Mouse (Mus musculus) telencephalon, adult 2 months (tissue): ENCODE results near the gene Prdm5.
A peak's percentile ranks its signal among the peaks of the same experiment; 100 is the strongest.

Source experiments
- DNase-seq: peaks from one replicate; pipeline ENCODE4 v3.0.0-alpha.2; 2011; ENCODE audit warnings: low read depth, low spot score

The Prdm5 gene

GRCm38 (mm10) chr6:65831443-65831842 is 52.7 kb downstream of the Prdm5 start:
- no peak for DNase-seq

GRCm38 (mm10) chr6:65834013-65834412 is 55.2 kb downstream of the Prdm5 start:
- no peak for DNase-seq

DNA sequence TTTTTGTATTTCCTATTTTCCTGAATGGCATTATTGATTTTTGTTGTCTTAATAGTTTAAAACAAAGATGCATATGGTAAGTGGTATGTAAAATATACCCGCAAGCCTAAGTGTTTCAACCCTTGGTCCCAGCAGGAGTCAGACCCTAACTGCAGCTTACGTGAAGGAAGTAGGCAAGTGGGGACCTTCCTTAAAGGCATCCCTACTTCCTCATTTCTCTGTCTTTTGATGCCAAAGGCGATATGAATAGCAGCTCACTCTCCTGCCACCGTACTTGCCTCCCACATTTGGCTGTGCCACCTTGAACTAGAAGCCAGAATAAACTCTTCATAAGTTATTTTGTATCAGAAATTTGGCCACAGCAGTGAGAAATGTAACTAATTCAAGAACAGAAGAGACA is 63.8 kb downstream of the Prdm5 start:
- DNase-seq: no peak

GRCm38 (mm10) chr6:65849127-65849526 is 70.3 kb downstream of the Prdm5 start:
- DNase-seq: no peak

GRCm38 (mm10) chr6:65849687-65850086 is 70.9 kb downstream of the Prdm5 start:
- no peak for DNase-seq

DNA sequence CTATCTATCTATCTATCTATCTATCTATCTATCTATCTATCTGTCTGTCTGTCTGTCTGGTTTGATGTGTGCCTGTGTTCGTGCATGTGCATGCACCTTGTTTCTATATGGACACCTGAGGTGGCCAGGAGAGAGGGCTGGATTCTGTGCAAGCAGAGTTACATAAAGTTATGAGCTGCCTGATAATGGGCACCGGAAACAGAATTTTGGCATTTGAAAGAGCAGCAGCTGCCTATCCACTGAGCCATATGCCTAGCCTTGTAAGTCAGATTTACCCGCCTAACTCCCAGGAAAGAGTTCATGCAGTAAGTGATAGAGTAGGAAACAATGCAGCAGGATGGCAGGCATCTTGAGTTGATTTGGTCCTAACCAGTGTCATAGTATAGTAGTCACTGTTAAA is 71.4 kb downstream of the Prdm5 start:
- no peak for DNase-seq

- DNase-seq: no peak
Observed at GRCm38 (mm10) chr6:65854020-65854419, 75.2 kb downstream of the Prdm5 start.

GRCm38 (mm10) chr6:65854585-65854984 is 75.8 kb downstream of the Prdm5 start:
- no peak for DNase-seq

GRCm38 (mm10) chr6:65860609-65861008 is 81.8 kb downstream of the Prdm5 start:
- no peak for DNase-seq

DNA sequence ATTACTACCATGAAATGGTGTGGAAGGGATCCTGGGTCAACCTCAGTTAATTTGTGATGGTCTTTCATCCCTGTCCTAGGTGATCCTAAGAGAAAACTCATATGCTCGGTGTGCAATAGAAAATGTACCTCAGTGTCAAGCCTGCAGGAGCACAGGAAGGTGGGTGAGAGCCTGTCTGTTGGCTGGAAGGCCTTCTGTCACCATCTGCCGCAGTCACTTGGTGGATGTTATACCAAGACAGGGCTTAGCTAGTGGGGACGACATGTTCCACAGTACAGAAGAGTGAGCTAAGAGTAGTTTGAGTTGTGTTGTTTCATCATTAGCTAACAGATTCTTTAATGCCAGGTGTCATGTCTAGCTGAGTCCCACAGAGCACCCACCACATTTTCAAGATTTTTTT is 84.0 kb downstream of the Prdm5 start:
- DNase-seq: no peak

DNA sequence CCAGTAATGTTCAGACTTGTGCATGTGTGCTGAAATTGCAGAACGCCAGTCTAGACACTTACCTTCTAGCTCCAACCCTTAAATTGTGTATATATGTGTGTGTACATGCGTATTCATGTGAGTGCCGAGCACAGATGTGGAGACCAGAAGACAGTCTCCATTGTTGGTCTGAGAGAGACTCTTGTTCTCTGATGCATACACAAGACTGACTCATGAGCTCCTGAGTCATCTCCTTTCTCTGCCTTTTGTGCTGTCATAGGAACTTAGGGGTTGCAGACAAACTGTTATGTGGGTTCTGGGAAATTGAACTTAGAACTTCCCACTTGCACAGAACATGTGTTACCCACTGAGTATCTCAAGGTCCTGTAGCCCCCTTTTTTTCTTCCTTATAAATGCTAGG is 85.4 kb downstream of the Prdm5 start:
- no peak for DNase-seq

DNA sequence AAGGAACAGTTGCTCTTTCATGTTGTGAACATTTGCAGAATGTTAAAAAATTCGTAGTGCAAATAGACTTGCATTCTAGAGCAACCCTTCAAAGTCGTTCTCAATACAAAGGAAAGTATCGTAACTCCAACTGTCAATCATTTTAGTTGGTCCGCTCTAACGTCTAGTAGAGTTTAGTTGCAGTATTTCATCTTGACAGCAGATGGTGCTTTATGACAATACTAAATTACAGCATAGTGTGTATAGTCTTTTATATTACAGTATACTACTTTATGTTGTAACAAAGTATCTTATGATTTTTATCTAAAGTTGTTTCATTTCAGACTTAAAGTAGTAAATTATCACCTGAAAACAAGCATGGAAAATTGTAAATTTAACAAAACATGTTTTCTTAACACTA is 86.1 kb downstream of the Prdm5 start:
- no peak for DNase-seq

- no peak for DNase-seq
Observed at GRCm38 (mm10) chr6:65865861-65866260, 87.1 kb downstream of the Prdm5 start.

DNA sequence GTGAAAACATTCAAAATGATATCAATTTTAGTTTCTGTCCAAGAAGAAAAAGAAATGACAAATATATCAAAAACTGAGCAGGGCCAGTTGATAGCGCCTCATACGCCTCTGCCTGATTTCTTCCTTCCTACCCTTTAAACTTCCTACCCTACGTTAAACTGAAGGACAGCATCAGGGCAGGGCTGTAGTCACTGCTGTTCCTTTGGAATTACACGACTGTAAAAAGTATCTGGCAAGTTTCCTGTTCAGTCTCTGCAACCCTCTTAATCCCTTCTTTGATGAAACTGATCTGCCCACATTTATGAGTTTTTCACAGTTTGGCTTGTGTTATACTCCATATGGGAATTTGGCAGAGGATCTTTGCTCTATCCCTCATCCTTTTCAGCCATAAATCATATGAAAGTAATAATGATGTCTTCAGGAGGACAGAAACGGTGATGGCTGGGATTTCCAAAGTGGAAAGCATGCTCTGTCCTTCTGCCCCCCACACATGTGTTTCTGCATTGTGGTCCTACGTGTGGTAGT is 93.0 kb downstream of the Prdm5 start:
- no peak for DNase-seq

GRCm38 (mm10) chr6:65878300-65878699 is 99.5 kb downstream of the Prdm5 start:
- DNase-seq: no peak

DNA sequence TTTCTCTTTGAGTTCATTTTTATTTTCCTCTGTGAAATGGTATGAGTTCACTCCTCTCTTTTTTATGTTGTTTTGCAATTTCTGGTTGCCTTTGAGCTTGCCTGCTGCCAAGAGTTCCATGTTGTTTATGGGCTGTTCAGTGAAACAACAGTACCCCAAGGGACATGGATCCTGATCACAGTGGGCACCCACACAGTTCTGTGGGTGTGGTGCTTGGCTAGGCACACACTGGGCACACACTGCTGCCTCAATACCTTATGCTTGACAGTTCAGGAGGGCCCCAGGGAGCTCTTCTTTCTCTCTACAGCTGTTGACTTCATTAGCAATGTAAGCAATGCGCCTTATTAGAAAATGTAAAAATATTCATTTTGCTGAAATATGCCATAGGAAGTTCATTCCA is 110.0 kb downstream of the Prdm5 start:
- DNase-seq: no peak

GRCm38 (mm10) chr6:65892045-65892660 is 113.4 kb downstream of the Prdm5 start:
- DNase-seq: no peak

GRCm38 (mm10) chr6:65906657-65907182 is 127.9 kb downstream of the Prdm5 start:
- DNase-seq: no peak

DNA sequence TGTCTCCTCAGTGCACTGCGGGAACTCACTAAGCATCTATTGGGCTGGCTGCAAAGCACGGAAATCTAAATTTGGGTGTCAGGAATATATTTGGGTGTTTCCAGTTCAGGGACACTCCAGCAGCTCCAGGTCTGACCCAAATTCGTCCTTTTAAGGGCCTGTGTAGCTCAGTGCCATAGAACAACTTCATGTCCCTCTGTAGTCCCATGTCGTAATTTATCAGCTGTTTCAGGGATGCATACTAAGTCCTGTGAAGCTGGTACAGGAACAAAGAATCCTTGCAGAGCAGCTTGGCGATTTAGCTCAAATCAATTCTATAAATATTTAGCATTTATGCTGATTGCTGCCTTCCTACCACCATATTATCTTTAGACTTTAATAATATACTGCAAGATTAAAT is 136.6 kb downstream of the Prdm5 start:
- DNase-seq: peak; percentile 17

DNA sequence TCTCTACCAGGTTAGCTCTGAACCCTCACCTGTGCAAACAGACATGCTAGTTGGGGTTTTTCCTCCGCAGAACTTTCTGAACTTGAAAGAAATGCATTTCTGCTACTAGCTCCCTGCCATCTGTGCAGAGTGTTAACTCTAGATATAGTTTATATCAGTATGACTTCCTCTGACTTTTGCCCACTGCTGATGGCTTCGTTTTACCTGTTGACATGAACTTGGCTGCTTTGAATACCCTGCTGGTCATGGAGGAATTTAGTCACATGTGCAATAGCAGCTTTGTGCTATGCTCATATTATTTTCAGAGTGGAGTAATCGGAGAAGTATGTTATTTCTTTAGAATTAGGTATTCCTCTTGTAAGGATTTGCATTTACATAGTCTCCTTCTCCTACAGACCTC is 142.9 kb downstream of the Prdm5 start:
- DNase-seq: no peak

GRCm38 (mm10) chr6:65923501-65924084 is 144.8 kb downstream of the Prdm5 start:
- no peak for DNase-seq

DNA sequence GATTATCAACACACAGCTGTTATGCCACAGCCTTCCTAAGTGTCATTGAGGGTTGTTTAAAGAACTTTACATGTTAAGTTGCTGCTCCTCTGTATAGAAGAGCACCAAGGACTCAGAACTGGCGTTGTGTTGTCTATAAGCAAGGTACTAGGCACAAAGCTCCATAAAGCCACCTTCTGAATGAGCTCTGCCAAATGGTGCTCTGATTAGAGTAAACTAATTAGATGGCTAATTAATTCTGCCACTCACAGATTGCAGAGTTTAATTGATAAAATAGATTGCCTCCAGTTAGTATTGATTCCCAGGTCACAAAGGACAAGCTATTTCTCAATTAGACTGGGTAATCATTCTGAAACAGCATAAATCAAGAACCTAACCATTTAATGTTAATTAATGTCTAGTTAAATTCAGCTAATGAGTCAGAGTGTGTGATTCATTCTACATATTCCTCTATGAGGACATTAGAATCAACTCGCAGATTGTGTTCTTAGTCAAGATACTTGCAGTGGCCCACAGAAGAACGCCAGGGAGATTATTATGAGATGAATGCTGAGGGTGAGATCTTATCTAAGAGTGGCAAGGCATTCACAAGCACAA is 147.0 kb downstream of the Prdm5 start:
- no peak for DNase-seq

DNA sequence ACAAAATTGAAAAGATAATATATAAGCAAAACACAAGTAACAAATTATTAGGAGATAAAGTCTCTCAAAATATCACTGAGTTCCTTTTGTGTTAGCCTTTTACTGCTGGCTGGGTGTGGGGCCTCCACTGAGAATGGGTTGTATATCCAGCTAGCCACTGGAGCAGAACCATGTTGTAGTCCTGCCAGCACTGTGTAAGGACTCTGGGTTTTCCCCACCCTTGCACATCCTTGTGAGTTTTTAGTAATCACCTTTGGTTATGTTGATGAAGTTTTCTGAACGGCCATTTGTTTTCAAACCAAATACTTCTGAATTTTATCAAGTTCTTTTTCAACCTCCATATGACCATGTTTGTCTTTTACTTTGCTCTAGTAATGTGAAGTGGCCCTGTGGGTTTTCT is 151.7 kb downstream of the Prdm5 start:
- no peak for DNase-seq
